Mouse (Mus musculus) MEL (cell line): ENCODE data around the gene Ndufv2. TPM values are rescaled to one million over a fixed set of nuclear protein-coding genes. Genes with fewer than 3 reads are reported as not detected.

Experiments used
- DNase-seq: peaks from one replicate; pipeline ENCODE4 v3.0.0; 2011; ENCODE audit warnings: low read depth, low spot score
- H3K27ac ChIP-seq: 2 replicates; pipeline ENCODE4 v1.5.1; 2012; ENCODE audit warnings: low read depth, mild to moderate bottlenecking, control low read depth, low read length, moderate library complexity; ENCODE audit not compliant: control insufficient read depth
- H3K27me3 ChIP-seq, 2 experiments: fragments of 150-350 bp in 1 of 2; sonication (generic) in 1 of 2; 2 replicates each; pipeline ENCODE4 v1.6.1; 2012; ENCODE audit warnings: low read length in 2 of 2, mild to moderate bottlenecking in 2 of 2, improper control_type of control experiment in 1 of 2, moderate library complexity in 1 of 2; ENCODE audit not compliant: insufficient read depth in 2 of 2, control insufficient read depth in 1 of 2
- H3K36me3 ChIP-seq, 2 experiments: 2 replicates each; pipeline ENCODE4 v1.6.1; 2012 to 2014; ENCODE audit warnings: low read length in 2 of 2, improper control_type of control experiment in 1 of 2, inconsistent platforms in 1 of 2, mild to moderate bottlenecking in 1 of 2; ENCODE audit not compliant: insufficient read depth in 2 of 2, control insufficient read depth in 1 of 2
- H3K4me1 ChIP-seq, 2 experiments: fragments of 150-350 bp in 1 of 2; sonication (generic) in 1 of 2; 2 replicates each; pipeline ENCODE4 v1.6.1; 2012; ENCODE audit warnings: low read length in 2 of 2, improper control_type of control experiment in 1 of 2, mild to moderate bottlenecking in 1 of 2; ENCODE audit not compliant: insufficient read depth in 2 of 2, control insufficient read depth in 1 of 2
- H3K4me3 ChIP-seq, 2 experiments: fragments of 150-350 bp in 1 of 2; sonication (generic) in 1 of 2; 2 replicates each; pipeline ENCODE4 v1.5.1; 2012; ENCODE audit warnings: low read depth in 2 of 2, low read length in 2 of 2, mild to moderate bottlenecking in 2 of 2, moderate library complexity in 2 of 2, control low read depth in 1 of 2, improper control_type of control experiment in 1 of 2; ENCODE audit not compliant: control insufficient read depth in 1 of 2, insufficient read depth in 1 of 2
- H3K79me2 ChIP-seq: 2 replicates; pipeline ENCODE4 v1.6.1; 2012; ENCODE audit warnings: mild to moderate bottlenecking, low read length, moderate library complexity; ENCODE audit not compliant: control insufficient read depth, poor library complexity, insufficient read depth
- H3K9ac ChIP-seq: 2 replicates; pipeline ENCODE4 v1.6.1; 2012; ENCODE audit warnings: low read depth, mild to moderate bottlenecking, control low read depth, low read length, moderate library complexity; ENCODE audit not compliant: control insufficient read depth, poor library complexity, severe bottlenecking
- H3K9me3 ChIP-seq: fragments of 150-350 bp; sonication (generic); replicated peaks from 2 replicates; pipeline ENCODE4 v1.6.1; 2012; ENCODE audit warnings: mild to moderate bottlenecking, low read length, improper control_type of control experiment, moderate library complexity; ENCODE audit not compliant: insufficient read depth
- ELF1 ChIP-seq: IDR thresholded peaks from 2 replicates; pipeline ENCODE4 v1.6.1; 2014; ENCODE audit warnings: low read depth, mild to moderate bottlenecking, inconsistent platforms, low read length, improper control_type of control experiment, moderate library complexity
- EP300 ChIP-seq, 2 experiments: IDR thresholded peaks; 2 replicates each; pipeline ENCODE4 v1.6.1; 2011; ENCODE audit warnings: improper control_type of control experiment in 2 of 2, low read length in 2 of 2, low read depth in 1 of 2, mild to moderate bottlenecking in 1 of 2
- ETS1 ChIP-seq: IDR thresholded peaks from 2 replicates; pipeline ENCODE4 v1.6.1; 2012; ENCODE audit warnings: low read depth, mild to moderate bottlenecking, inconsistent platforms, low read length, improper control_type of control experiment, moderate library complexity
- GABPA ChIP-seq: IDR thresholded peaks from 2 replicates; pipeline ENCODE4 v1.6.1; 2012; ENCODE audit warnings: low read depth, mild to moderate bottlenecking, inconsistent platforms, low read length, improper control_type of control experiment, moderate library complexity
- GATA1 ChIP-seq: IDR thresholded peaks from 2 replicates; pipeline ENCODE4 v1.6.1; 2011; ENCODE audit warnings: low read depth, low read length, improper control_type of control experiment
- JUND ChIP-seq: IDR thresholded peaks from 2 replicates; pipeline ENCODE4 v1.6.1; 2011; ENCODE audit warnings: low read depth, mild to moderate bottlenecking, improper control_type of control experiment, low read length
- KAT2A ChIP-seq: conservative IDR thresholded peaks from 2 replicates; pipeline ENCODE4 v1.6.1; 2012; ENCODE audit warnings: low read depth, low read length, improper control_type of control experiment, inconsistent platforms
- MAX ChIP-seq: IDR thresholded peaks from 2 replicates; pipeline ENCODE4 v1.6.1; 2011; ENCODE audit warnings: low read length, improper control_type of control experiment
- MYC ChIP-seq: IDR thresholded peaks from 2 replicates; pipeline ENCODE4 v1.6.1; 2011; ENCODE audit warnings: low read depth, mild to moderate bottlenecking, low read length, improper control_type of control experiment, moderate library complexity
- NRF1 ChIP-seq: IDR thresholded peaks from 2 replicates; pipeline ENCODE4 v1.6.1; 2014; ENCODE audit warnings: low read depth, mild to moderate bottlenecking, inconsistent platforms, low read length, improper control_type of control experiment, moderate library complexity; ENCODE audit not compliant: poor library complexity, insufficient read depth, severe bottlenecking
- POLR2A ChIP-seq, 2 experiments: IDR thresholded peaks; 2 replicates each; pipeline ENCODE4 v1.6.1; 2011 to 2012; ENCODE audit warnings: low read length in 2 of 2, mild to moderate bottlenecking in 2 of 2, control low read depth in 1 of 2, improper control_type of control experiment in 1 of 2, low read depth in 1 of 2, moderate library complexity in 1 of 2; ENCODE audit not compliant: control insufficient read depth in 1 of 2, insufficient read depth in 1 of 2, poor library complexity in 1 of 2
- RAD21 ChIP-seq: IDR thresholded peaks from 2 replicates; pipeline ENCODE4 v1.6.1; 2011; ENCODE audit warnings: mild to moderate bottlenecking, low read depth, low read length, improper control_type of control experiment
- RCOR1 ChIP-seq: IDR thresholded peaks from 2 replicates; pipeline ENCODE4 v1.6.1; 2012; ENCODE audit warnings: low read depth, mild to moderate bottlenecking, inconsistent platforms, low read length, improper control_type of control experiment
- SIN3A ChIP-seq: IDR thresholded peaks from 2 replicates; pipeline ENCODE4 v1.6.1; 2012; ENCODE audit warnings: low read length, improper control_type of control experiment, inconsistent platforms
- TAL1 ChIP-seq: IDR thresholded peaks from 2 replicates; pipeline ENCODE4 v1.6.1; 2012; ENCODE audit warnings: mild to moderate bottlenecking, inconsistent platforms, low read length, moderate library complexity, mixed read lengths
- TBP ChIP-seq: IDR thresholded peaks from 2 replicates; pipeline ENCODE4 v1.8.0; 2011; ENCODE audit warnings: low read depth, low read length, improper control_type of control experiment
- TCF12 ChIP-seq: IDR thresholded peaks from 2 replicates; pipeline ENCODE4 v1.6.1; 2014; ENCODE audit warnings: low read depth, mild to moderate bottlenecking, inconsistent platforms, low read length, improper control_type of control experiment, moderate library complexity
- UBTF ChIP-seq: IDR thresholded peaks from 2 replicates; pipeline ENCODE4 v1.6.1; 2012; ENCODE audit warnings: low read depth, mild to moderate bottlenecking, inconsistent platforms, low read length, improper control_type of control experiment, moderate library complexity, borderline replicate concordance; ENCODE audit not compliant: insufficient read depth
- USF1 ChIP-seq: IDR thresholded peaks from 2 replicates; pipeline ENCODE4 v1.6.1; 2014; ENCODE audit warnings: low read depth, mild to moderate bottlenecking, inconsistent platforms, low read length, improper control_type of control experiment, moderate library complexity
- ZC3H11A ChIP-seq: IDR thresholded peaks from 2 replicates; pipeline ENCODE4 v1.6.1; 2012; ENCODE audit warnings: low read depth, mild to moderate bottlenecking, inconsistent platforms, low read length, improper control_type of control experiment
- ZKSCAN1 ChIP-seq: IDR thresholded peaks from 2 replicates; pipeline ENCODE4 v1.6.1; 2012; ENCODE audit warnings: low read depth, mild to moderate bottlenecking, inconsistent platforms, low read length, improper control_type of control experiment, moderate library complexity
- ZMIZ1 ChIP-seq: IDR thresholded peaks from 2 replicates; pipeline ENCODE4 v1.6.1; 2012; ENCODE audit warnings: low read depth, mild to moderate bottlenecking, inconsistent platforms, low read length, improper control_type of control experiment, moderate library complexity
- ZNF384 ChIP-seq: IDR thresholded peaks from 2 replicates; pipeline ENCODE4 v1.6.1; 2012; ENCODE audit warnings: low read depth, mild to moderate bottlenecking, inconsistent platforms, low read length, improper control_type of control experiment
- polyA plus RNA-seq, 2 experiments: library from polyadenylated mRNA; stranded (reverse) in 1 of 2; unstranded in 1 of 2; fragments of >175 nt in 1 of 2; fragments of >200 nt in 1 of 2; gene quantifications; 2 replicates each; pipeline versions ENCODE4 v1.2.1 to v1.2.4; 2012; ENCODE audit warnings: low replicate concordance in 2 of 2, low read depth in 1 of 2; ENCODE audit not compliant: insufficient read length in 2 of 2, insufficient read depth in 1 of 2, missing spikeins in 1 of 2
- total RNA-seq: library from RNA; depleted of rRNA; stranded (reverse); fragments of 300-350 nt; gene quantifications from 2 replicates; pipeline ENCODE4 v1.2.3, GENCODE M21; 2012

The Ndufv2 gene
- total and polyA plus RNA-seq, 3 experiments: 169 to 178 TPM; not detected in 1

DNA sequence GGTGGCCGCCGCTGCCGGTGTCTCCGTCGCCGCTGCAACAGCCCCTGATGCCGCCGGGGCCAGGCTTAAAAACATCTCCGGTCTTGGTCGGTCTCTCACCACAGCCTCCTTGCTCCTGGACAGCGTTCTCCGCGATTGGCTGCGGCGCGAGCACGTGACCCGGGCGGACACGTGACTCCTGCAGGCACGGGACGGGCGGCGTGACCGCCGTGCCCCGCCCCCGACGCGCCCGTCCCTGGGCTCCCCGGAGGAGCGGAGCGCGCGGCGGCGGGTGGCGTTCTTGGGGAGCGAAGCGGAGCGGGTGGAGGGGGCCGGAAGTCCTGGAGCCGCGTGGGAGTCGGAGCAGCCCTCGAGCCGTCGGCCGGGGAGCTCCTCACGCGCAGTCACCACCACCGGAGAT, 24.4 kb downstream of the Ndufv2 start, which contains the start of gene Ankrd12 (continued):
- TF ChIP-seq ELF1: no peak; the same call in 1 of the 2 replicates

GRCm38 (mm10) chr17:66076174-66076927, 25.0 kb downstream of the Ndufv2 start:
- peak overlapping the region; percentile 95 to 98 for H3K4me3 ChIP-seq
- peaks cover 41% of the 10 kb centered on the region for H3K79me2 ChIP-seq
- DNase-seq: no peak
- H3K27me3 ChIP-seq: no peaks in the 10 kb centered on the region
- no peaks in the 10 kb centered on the region for H3K9me3 ChIP-seq
- H3K36me3 ChIP-seq: peaks cover 18 to 47% of the 10 kb centered on the region in 2 experiments
- peak overlapping the region; percentile 81 for H3K9ac ChIP-seq
- peak overlapping the region; percentile 63 for H3K27ac ChIP-seq
- H3K4me1 ChIP-seq: peaks cover 14 to 25% of the 10 kb centered on the region in 2 experiments
- TF ChIP-seq SIN3A (0 out of 2 replicates have a peak, but pooled peaks have one; percentile 3), ZNF384 (no peak), EP300 (IDR thresholded peaks at IDR 0.05; ENCODE audit: low read depth in 1 of 2, low read length in 2 of 2) (no peak), UBTF (0 out of 2 replicates have a peak, but pooled peaks have one; percentile 12)

- peaks cover 42% of the 10 kb centered on the region for H3K79me2 ChIP-seq
- peak overlapping the region; percentile 95 to 98 for H3K4me3 ChIP-seq
- H3K4me1 ChIP-seq: peaks cover 14 to 30% of the 10 kb centered on the region in 2 experiments
- no peaks in the 10 kb centered on the region for H3K27me3 ChIP-seq
- peak overlapping the region; percentile 81 for H3K9ac ChIP-seq
- no peaks in the 10 kb centered on the region for H3K9me3 ChIP-seq
- H3K36me3 ChIP-seq: peaks cover 18 to 44% of the 10 kb centered on the region in 2 experiments
- DNase-seq: peak; percentile 73
- TF ChIP-seq ZKSCAN1 (no peak), ETS1 (peak; percentile 6; the same call in 1 of the 2 replicates), USF1 (no peak), ZMIZ1 (no peak), MYC (peak; percentile 71), JUND (no peak), NRF1 (no peak), TBP (no peak), MAX (peak; percentile 55; the same call in 1 of the 2 replicates), RAD21 (no peak), GABPA (no peak), GATA1 (0 out of 2 replicates have a peak, but pooled peaks have one; percentile 23), UBTF (no peak), POLR2A (IDR thresholded peaks at IDR 0.05; ENCODE audit: control insufficient read depth in 1 of 2, insufficient read depth in 1 of 2, low read depth in 1 of 2, low read length in 2 of 2, poor library complexity in 1 of 2) (0 out of 4 replicates have a peak, but pooled peaks of 1 of the 2 experiments have one; percentile 30), RCOR1 (no peak), ZC3H11A (no peak), EP300 (IDR thresholded peaks at IDR 0.05; ENCODE audit: low read depth in 1 of 2, low read length in 2 of 2) (no peak), TAL1 (no peak), TCF12 (no peak), SIN3A (peak; percentile 69), KAT2A (no peak), ZNF384 (no peak)
- peak overlapping the region; percentile 63 for H3K27ac ChIP-seq
These were observed 25.6 kb downstream of the Ndufv2 start for GRCm38 (mm10) chr17:66075827-66076173.
